Mouse (Mus musculus) CH12.LX (cell line): ENCODE data around the gene Zmynd8. TPM values are rescaled to one million over a fixed set of nuclear protein-coding genes. Genes with fewer than 3 reads are reported as not detected.

ENCODE experiments used
- DNase-seq: peaks from one replicate; pipeline ENCODE4 v3.0.0-alpha.2; 2013; ENCODE audit errors: extremely low read depth
- H3K27ac ChIP-seq: 2 replicates; pipeline ENCODE4 v1.5.1; 2012; ENCODE audit warnings: low read depth, mild to moderate bottlenecking, control low read depth, moderate library complexity; ENCODE audit not compliant: insufficient read depth
- H3K27me3 ChIP-seq: replicated peaks from 2 replicates; pipeline ENCODE3; 2012; ENCODE audit warnings: inconsistent platforms
- H3K36me3 ChIP-seq, 2 experiments: replicated peaks in 1 of 2; 2 replicates each; pipeline versions ENCODE3 to v1.6.1; 2012; ENCODE audit warnings: inconsistent platforms in 1 of 2, low read length in 1 of 2, mild to moderate bottlenecking in 1 of 2, mixed read lengths in 1 of 2, moderate library complexity in 1 of 2; ENCODE audit not compliant: control insufficient read depth in 1 of 2, insufficient read depth in 1 of 2
- H3K4me1 ChIP-seq, 2 experiments: 2 replicates each; pipeline ENCODE4 v1.6.1; 2012; ENCODE audit warnings: inconsistent platforms in 1 of 2, moderate library complexity in 1 of 2; ENCODE audit not compliant: insufficient read depth in 2 of 2, control insufficient read depth in 1 of 2
- H3K4me2 ChIP-seq: 2 replicates; pipeline ENCODE4 v1.6.1; 2012; ENCODE audit warnings: low read depth, mild to moderate bottlenecking, control low read depth; ENCODE audit not compliant: poor library complexity, insufficient read depth, severe bottlenecking
- H3K4me3 ChIP-seq, 3 experiments: fragments of 150-350 bp in 1 of 3; sonication (generic) in 1 of 3; replicated peaks in 1 of 3; 2 replicates each; pipeline versions ENCODE3 to v1.5.1; 2011 to 2012; ENCODE audit warnings: low read depth in 2 of 3, low read length in 2 of 3, mild to moderate bottlenecking in 2 of 3, moderate library complexity in 2 of 3, control low read depth in 1 of 3, improper control_type of control experiment in 1 of 3, inconsistent platforms in 1 of 3, mixed read lengths in 1 of 3; ENCODE audit not compliant: poor library complexity in 1 of 3
- H3K79me2 ChIP-seq: replicated peaks from 2 replicates; pipeline ENCODE4 v1.6.1; 2012; ENCODE audit warnings: mild to moderate bottlenecking, moderate library complexity; ENCODE audit not compliant: control insufficient read depth, poor library complexity, insufficient read depth, severe bottlenecking; ENCODE audit errors: extremely low read depth
- H3K9ac ChIP-seq: 2 replicates; pipeline ENCODE4 v1.6.1; 2012; ENCODE audit warnings: low read depth, mild to moderate bottlenecking, control low read depth, moderate library complexity; ENCODE audit not compliant: insufficient read depth
- H3K9me3 ChIP-seq: replicated peaks from 2 replicates; pipeline ENCODE3; 2012; ENCODE audit warnings: low read length, inconsistent platforms, mixed read lengths
- CHD1 ChIP-seq: IDR thresholded peaks from 2 replicates; pipeline ENCODE4 v1.6.1; 2012; ENCODE audit warnings: low read depth, low read length, improper control_type of control experiment, inconsistent platforms
- CHD2 ChIP-seq: IDR thresholded peaks from 2 replicates; pipeline ENCODE4 v1.6.1; 2011; ENCODE audit warnings: low read length, improper control_type of control experiment
- E2F4 ChIP-seq: IDR thresholded peaks from 2 replicates; pipeline ENCODE4 v1.6.1; 2011; ENCODE audit warnings: low read depth, low read length, improper control_type of control experiment; ENCODE audit not compliant: insufficient replicate concordance
- ELF1 ChIP-seq: IDR thresholded peaks from 2 replicates; pipeline ENCODE4 v1.6.1; 2014; ENCODE audit warnings: low read depth, mild to moderate bottlenecking, inconsistent platforms, low read length, improper control_type of control experiment
- EP300 ChIP-seq: IDR thresholded peaks from 2 replicates; pipeline ENCODE4 v1.6.1; 2011; ENCODE audit warnings: low read length, improper control_type of control experiment
- ETS1 ChIP-seq: conservative IDR thresholded peaks from 2 replicates; pipeline ENCODE4 v1.6.1; 2012; ENCODE audit warnings: low read depth, mild to moderate bottlenecking, inconsistent platforms, low read length, improper control_type of control experiment, moderate library complexity
- GABPA ChIP-seq: IDR thresholded peaks from 2 replicates; pipeline ENCODE4 v1.6.1; 2012; ENCODE audit warnings: low read depth, low read length, improper control_type of control experiment, inconsistent platforms; ENCODE audit not compliant: insufficient replicate concordance
- HCFC1 ChIP-seq: IDR thresholded peaks from 2 replicates; pipeline ENCODE4 v1.6.1; 2012; ENCODE audit warnings: low read depth, mild to moderate bottlenecking, inconsistent platforms, low read length, improper control_type of control experiment
- JUND ChIP-seq: conservative IDR thresholded peaks from 2 replicates; pipeline ENCODE4 v1.6.1; 2011; ENCODE audit warnings: low read depth, low read length, improper control_type of control experiment
- KAT2A ChIP-seq: IDR thresholded peaks from 2 replicates; pipeline ENCODE4 v1.6.1; 2012; ENCODE audit warnings: low read length, improper control_type of control experiment, inconsistent platforms; ENCODE audit not compliant: insufficient replicate concordance
- MAX ChIP-seq: IDR thresholded peaks from 2 replicates; pipeline ENCODE4 v1.6.1; 2011; ENCODE audit warnings: low read length, improper control_type of control experiment
- MAZ ChIP-seq: IDR thresholded peaks from 2 replicates; pipeline ENCODE4 v1.6.1; 2012; ENCODE audit warnings: low read depth, mild to moderate bottlenecking, inconsistent platforms, low read length, improper control_type of control experiment, moderate library complexity
- MXI1 ChIP-seq: IDR thresholded peaks from 2 replicates; pipeline ENCODE4 v1.6.1; 2011; ENCODE audit warnings: mild to moderate bottlenecking, low read depth, low read length, improper control_type of control experiment
- MYC ChIP-seq: IDR thresholded peaks from 2 replicates; pipeline ENCODE4 v1.6.1; 2011; ENCODE audit warnings: low read depth, mild to moderate bottlenecking, improper control_type of control experiment, low read length
- PAX5 ChIP-seq: IDR thresholded peaks from 2 replicates; pipeline ENCODE4 v1.6.1; 2012; ENCODE audit warnings: low read length, inconsistent platforms, mixed read lengths
- POLR2A ChIP-seq: IDR thresholded peaks from 2 replicates; pipeline ENCODE4 v1.6.1; 2011; ENCODE audit warnings: low read depth, mild to moderate bottlenecking, improper control_type of control experiment, low read length
- RAD21 ChIP-seq: IDR thresholded peaks from 2 replicates; pipeline ENCODE4 v1.6.1; 2011; ENCODE audit warnings: low read depth, mild to moderate bottlenecking, low read length, improper control_type of control experiment, moderate library complexity
- RCOR1 ChIP-seq: conservative IDR thresholded peaks from 2 replicates; pipeline ENCODE4 v1.6.1; 2012; ENCODE audit warnings: low read depth, mild to moderate bottlenecking, inconsistent platforms, low read length, improper control_type of control experiment
- SIN3A ChIP-seq: IDR thresholded peaks from 2 replicates; pipeline ENCODE4 v1.6.1; 2012; ENCODE audit warnings: low read length, improper control_type of control experiment, inconsistent platforms
- TCF12 ChIP-seq: IDR thresholded peaks from 2 replicates; pipeline ENCODE4 v1.6.1; 2014; ENCODE audit warnings: low read depth, mild to moderate bottlenecking, inconsistent platforms, low read length, improper control_type of control experiment
- UBTF ChIP-seq: IDR thresholded peaks from 2 replicates; pipeline ENCODE4 v1.6.1; 2012; ENCODE audit warnings: low read depth, mild to moderate bottlenecking, inconsistent platforms, low read length, improper control_type of control experiment, moderate library complexity
- USF1 ChIP-seq: IDR thresholded peaks from 2 replicates; pipeline ENCODE4 v1.6.1; 2014; ENCODE audit warnings: low read depth, mild to moderate bottlenecking, inconsistent platforms, low read length, improper control_type of control experiment
- USF2 ChIP-seq: conservative IDR thresholded peaks from 2 replicates; pipeline ENCODE4 v1.6.1; 2011; ENCODE audit warnings: low read depth, low read length, improper control_type of control experiment
- ZMIZ1 ChIP-seq: IDR thresholded peaks from 2 replicates; pipeline ENCODE4 v1.6.1; 2012; ENCODE audit warnings: low read depth, mild to moderate bottlenecking, inconsistent platforms, low read length, improper control_type of control experiment
- dilution Hi-C: fragments of 300-500 bp; cut with MboI; formaldehyde crosslinking; loops from 2 replicates; pipeline ENCODE4 v1.14.3; 2020; ENCODE audit warnings: low sequenced_read_pairs; ENCODE audit not compliant: extremely low pct_unique_long_range_greater_than_20kb, extremely low pct_ligation_motif_present
- in situ Hi-C: fragments of 300-500 bp; cut with MboI; formaldehyde crosslinking; loops from 3 replicates; pipeline ENCODE4 v1.14.3; 2019; ENCODE audit warnings: low sequenced_read_pairs, low pct_ligation_motif_present, low pct_unique_long_range_greater_than_20kb, mixed read lengths
- polyA plus RNA-seq: library from polyadenylated mRNA; unstranded; fragments of >175 nt; gene quantifications from 2 replicates; pipeline ENCODE4 v1.2.1, GENCODE M21; 2012; ENCODE audit warnings: low read depth; ENCODE audit not compliant: insufficient read length
- total RNA-seq, 2 experiments: library from RNA; depleted of rRNA; stranded (reverse); fragments of 300-350 nt in 1 of 2; fragments of >200 nt in 1 of 2; gene quantifications; 2 replicates each; pipeline ENCODE4 v1.2.3; 2012 to 2014

Zmynd8 gene
- total and polyA plus RNA-seq, 3 experiments, result 33.6 to 84.5 (median 35.1) TPM

DNA sequence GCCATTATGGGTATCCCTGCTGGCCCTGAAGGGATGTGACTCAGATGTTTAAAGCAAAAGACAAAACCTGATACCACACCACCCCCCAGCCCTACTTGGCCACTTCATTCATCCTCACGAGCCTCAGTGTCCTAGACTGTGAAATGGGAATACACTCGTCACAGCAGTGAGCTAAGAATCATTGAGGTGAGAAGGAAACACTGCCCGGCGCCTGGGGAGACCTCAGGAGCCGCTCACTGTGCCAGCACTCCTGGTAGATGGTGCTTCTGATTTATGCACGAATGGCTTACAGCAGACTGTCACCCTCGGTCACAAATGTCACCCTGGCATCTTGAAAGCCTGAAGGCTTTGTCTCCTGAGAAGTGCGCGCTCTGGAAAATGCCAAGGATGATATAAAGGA, 31.3 kb downstream of the Zmynd8 start:
- dilution Hi-C loops, result no loop called here
- no peaks in the 10 kb centered on the region for H3K9me3 ChIP-seq
- no peak overlapping the region for H3K4me3 ChIP-seq
- no peak for TF ChIP-seq HCFC1
- no peak for TF ChIP-seq GABPA
- no peak for TF ChIP-seq SIN3A
- no peak for TF ChIP-seq MAX
- TF ChIP-seq RCOR1, result no peak
- TF ChIP-seq PAX5, result no peak
- no peak for TF ChIP-seq KAT2A
- no peak for TF ChIP-seq RAD21
- no peak for TF ChIP-seq MAZ
- no peak for TF ChIP-seq USF2
- TF ChIP-seq JUND, result no peak
- no peak for TF ChIP-seq UBTF
- TF ChIP-seq ELF1, result no peak
- no peak for TF ChIP-seq CHD1
- no peak for TF ChIP-seq E2F4
- TF ChIP-seq ZMIZ1, result no peak
- no peak for TF ChIP-seq TCF12
- TF ChIP-seq ETS1, result no peak
- no peak for TF ChIP-seq EP300
- TF ChIP-seq MYC, result no peak
- TF ChIP-seq, all 38 proteins: peak for 0
- peaks cover 64 to 91% of the 10 kb centered on the region in 2 experiments for H3K36me3 ChIP-seq
- H3K4me1 ChIP-seq, result peaks cover 0 to 47% of the 10 kb centered on the region in 2 experiments; a peak in 3 of 4 replicates
- no peak overlapping the region for H3K9ac ChIP-seq
- DNase-seq, result no peak
- no peaks in the 10 kb centered on the region for H3K27me3 ChIP-seq
- in situ Hi-C loops, result no loop called here
- H3K27ac ChIP-seq, result no peak overlapping the region
- H3K79me2 ChIP-seq, result peaks cover 97% of the 10 kb centered on the region
- H3K4me2 ChIP-seq, result no peak overlapping the region

DNA sequence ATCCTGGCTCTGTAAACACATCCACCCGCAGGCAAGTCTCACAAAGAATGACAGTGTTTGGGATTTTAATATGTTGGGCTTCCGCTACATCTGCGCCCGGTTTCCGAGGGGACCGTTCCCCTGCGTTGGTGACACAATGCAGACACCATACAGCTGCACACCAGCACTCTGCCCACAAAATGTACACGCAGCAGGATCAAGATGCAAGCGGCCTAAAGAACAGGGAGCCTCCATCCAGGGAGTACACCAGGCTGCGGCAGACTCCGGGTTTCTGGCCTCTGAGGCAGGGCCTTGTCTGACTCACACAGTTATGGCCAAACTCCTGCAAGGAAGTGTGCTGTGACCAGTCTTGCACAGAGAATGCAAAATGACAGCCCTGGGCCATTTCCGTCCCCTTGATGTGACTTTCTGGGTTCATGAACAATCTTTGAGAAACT, 31.8 kb downstream of the Zmynd8 start:
- Histone ChIP-seq H3K9ac (no peak overlapping the region), H3K4me2 (no peak overlapping the region), H3K4me1 (peaks cover 0 to 51% of the 10 kb centered on the region in 2 experiments; a peak in 3 of 4 replicates), H3K36me3 (peaks cover 66 to 92% of the 10 kb centered on the region in 2 experiments), H3K79me2 (peaks cover 98% of the 10 kb centered on the region), H3K4me3 (no peak overlapping the region), H3K27me3 (no peaks in the 10 kb centered on the region), H3K9me3 (no peaks in the 10 kb centered on the region), H3K27ac (no peak overlapping the region)
- dilution Hi-C loops (no loop called here), in situ Hi-C loops (no loop called here)
- no peak for TF ChIP-seq MXI1
- no peak for TF ChIP-seq ETS1
- TF ChIP-seq CHD2, result no peak
- no peak for TF ChIP-seq MAX
- no peak for TF ChIP-seq USF1
- TF ChIP-seq POLR2A, result no peak
- DNase-seq, result no peak
